Mouse (Mus musculus) embryonic fibroblast, embryonic 13.5 days (primary cell): Measurements from ENCODE around the gene Cxcl1. TPM values are rescaled to one million over a fixed set of nuclear protein-coding genes. Genes with fewer than 3 reads are reported as not detected.

Experiments used
- H3K27ac ChIP-seq: 2 replicates; pipeline ENCODE4 v1.5.1; 2012; ENCODE audit warnings: low read length, control low read depth, inconsistent platforms; ENCODE audit not compliant: insufficient read depth
- H3K4me1 ChIP-seq: 2 replicates; pipeline ENCODE4 v1.6.1; 2011; ENCODE audit warnings: low read length; ENCODE audit not compliant: control insufficient read depth, insufficient read depth
- H3K4me3 ChIP-seq: 2 replicates; pipeline ENCODE4 v1.5.1; 2011; ENCODE audit warnings: mild to moderate bottlenecking, control low read depth, low read length; ENCODE audit not compliant: insufficient read depth
- CTCF ChIP-seq: IDR thresholded peaks from 2 replicates; pipeline ENCODE4 v1.5.1; 2011; ENCODE audit warnings: mild to moderate bottlenecking, control low read depth, low read length, moderate library complexity, borderline replicate concordance; ENCODE audit not compliant: insufficient read depth
- POLR2A ChIP-seq: IDR thresholded peaks from 2 replicates; pipeline ENCODE4 v1.6.1; 2011; ENCODE audit warnings: low read depth, mild to moderate bottlenecking, control low read depth, low read length, moderate library complexity
- polyA plus RNA-seq: library from polyadenylated mRNA; stranded (reverse); fragments of >200 nt; gene quantifications from 2 replicates; pipeline ENCODE4 v1.2.4, GENCODE M21; 2011; ENCODE audit warnings: low read depth; ENCODE audit not compliant: missing spikeins, insufficient read length

Cxcl1 gene
- polyA plus RNA-seq, 1 experiment = 40.1 TPM

- no peak overlapping the region for H3K4me3 ChIP-seq
- no peaks in the 10 kb centered on the region; the same call in 1 of the 2 replicates for H3K4me1 ChIP-seq
- TF ChIP-seq POLR2A = no peak
- TF ChIP-seq CTCF = no peak
- peak overlapping the region; percentile 27; the same call in 1 of the 2 replicates for H3K27ac ChIP-seq
Observed at GRCm38 (mm10) chr5:90861876-90862375, 29.1 kb upstream of the Cxcl1 start.

- no peaks in the 10 kb centered on the region; the same call in 1 of the 2 replicates for H3K4me1 ChIP-seq
- no peak for TF ChIP-seq POLR2A
- H3K4me3 ChIP-seq = no peak overlapping the region
- no peak overlapping the region for H3K27ac ChIP-seq
Observed at GRCm38 (mm10) chr5:90866770-90867169, 24.3 kb upstream of the Cxcl1 start.

- H3K27ac ChIP-seq = no peak overlapping the region
- H3K4me1 ChIP-seq = peaks cover 11% of the 10 kb centered on the region
- H3K4me3 ChIP-seq = no peak overlapping the region
- TF ChIP-seq CTCF (no peak), POLR2A (no peak)
Observed at GRCm38 (mm10) chr5:90872377-90872776, 18.7 kb upstream of the Cxcl1 start.

GRCm38 (mm10) chr5:90876045-90876444 is 15.0 kb upstream of the Cxcl1 start:
- Histone ChIP-seq H3K27ac (peak overlapping the region; percentile 100), H3K4me3 (no peak overlapping the region), H3K4me1 (peaks cover 13% of the 10 kb centered on the region)
- TF ChIP-seq POLR2A (no peak), CTCF (no peak)

GRCm38 (mm10) chr5:90876471-90877172 is 14.4 kb upstream of the Cxcl1 start:
- no peak for TF ChIP-seq POLR2A
- no peak for TF ChIP-seq CTCF
- H3K4me1 ChIP-seq = peaks cover 16% of the 10 kb centered on the region
- H3K27ac ChIP-seq = peak overlapping the region; percentile 100
- H3K4me3 ChIP-seq = no peak overlapping the region

GRCm38 (mm10) chr5:90877173-90877512 is 13.9 kb upstream of the Cxcl1 start:
- Histone ChIP-seq H3K27ac (peak overlapping the region; percentile 100), H3K4me1 (peaks cover 16% of the 10 kb centered on the region), H3K4me3 (no peak overlapping the region)
- TF ChIP-seq CTCF (no peak), POLR2A (no peak)

- TF ChIP-seq POLR2A (no peak), CTCF (no peak)
- Histone ChIP-seq H3K4me3 (no peak overlapping the region), H3K4me1 (peaks cover 16% of the 10 kb centered on the region), H3K27ac (no peak overlapping the region)
Observed at GRCm38 (mm10) chr5:90879307-90880014, 11.6 kb upstream of the Cxcl1 start.

- H3K27ac ChIP-seq = peak overlapping the region; percentile 51
- peaks cover 12% of the 10 kb centered on the region for H3K4me1 ChIP-seq
- TF ChIP-seq POLR2A (no peak), CTCF (no peak)
- no peak overlapping the region for H3K4me3 ChIP-seq
Observed at GRCm38 (mm10) chr5:90880335-90880850, 10.6 kb upstream of the Cxcl1 start.

- TF ChIP-seq CTCF (no peak), POLR2A (no peak)
- H3K4me3 ChIP-seq = no peak overlapping the region
- H3K4me1 ChIP-seq = peaks cover 12% of the 10 kb centered on the region
- peak overlapping the region; percentile 25; the same call in 1 of the 2 replicates for H3K27ac ChIP-seq
Observed at GRCm38 (mm10) chr5:90881021-90881420, 10.0 kb upstream of the Cxcl1 start.

GRCm38 (mm10) chr5:90881682-90882081 is 9.4 kb upstream of the Cxcl1 start:
- no peak overlapping the region for H3K4me3 ChIP-seq
- no peak for TF ChIP-seq CTCF
- TF ChIP-seq POLR2A = no peak
- peaks cover 7% of the 10 kb centered on the region for H3K4me1 ChIP-seq
- peak overlapping the region; percentile 24; the same call in 1 of the 2 replicates for H3K27ac ChIP-seq
